Mouse (Mus musculus) thymus, postnatal 25 days (tissue): ENCODE data around the gene Ssbp3.

ENCODE experiments used
- DNase-seq: peaks from one replicate; pipeline ENCODE4 v3.0.0; 2022

The Ssbp3 gene

DNA sequence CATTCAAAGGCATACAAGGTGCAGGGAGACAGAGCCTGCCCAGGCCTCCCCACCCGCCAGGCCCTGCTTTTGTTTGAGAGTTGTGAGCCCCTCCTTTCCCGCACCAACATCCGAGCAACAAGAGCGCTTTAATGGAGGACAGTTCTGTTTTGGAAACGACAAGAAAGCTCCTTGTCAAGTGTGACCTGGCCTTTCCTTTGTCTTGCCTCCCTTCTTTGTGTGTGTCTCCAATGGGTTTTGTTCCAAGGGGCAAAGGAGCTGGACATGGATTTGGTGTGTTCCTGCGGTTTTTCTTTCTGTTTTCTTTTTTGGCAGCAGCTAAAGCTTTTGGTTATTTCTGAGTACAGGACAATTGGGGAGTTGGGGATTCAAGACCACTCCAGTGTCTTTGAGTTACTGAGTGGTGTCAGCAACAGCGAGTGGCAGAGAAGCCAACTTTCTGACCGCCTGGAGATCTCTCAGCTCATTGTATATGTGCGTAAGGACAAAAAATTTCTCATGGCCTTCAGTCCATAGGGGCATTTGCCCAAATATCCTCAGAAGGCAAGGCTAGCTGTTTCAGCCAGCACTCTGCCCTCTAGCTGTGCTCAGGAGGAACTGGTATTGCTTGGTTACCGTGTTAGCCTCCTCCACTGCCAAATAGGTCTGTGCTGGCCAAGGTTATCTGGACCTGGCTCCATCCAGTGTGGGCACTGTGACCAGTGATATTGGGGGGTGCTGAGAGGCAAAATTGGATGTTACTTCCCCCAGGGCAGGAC, 78.9 kb downstream of the Ssbp3 start:
- DNase-seq: no peak

DNA sequence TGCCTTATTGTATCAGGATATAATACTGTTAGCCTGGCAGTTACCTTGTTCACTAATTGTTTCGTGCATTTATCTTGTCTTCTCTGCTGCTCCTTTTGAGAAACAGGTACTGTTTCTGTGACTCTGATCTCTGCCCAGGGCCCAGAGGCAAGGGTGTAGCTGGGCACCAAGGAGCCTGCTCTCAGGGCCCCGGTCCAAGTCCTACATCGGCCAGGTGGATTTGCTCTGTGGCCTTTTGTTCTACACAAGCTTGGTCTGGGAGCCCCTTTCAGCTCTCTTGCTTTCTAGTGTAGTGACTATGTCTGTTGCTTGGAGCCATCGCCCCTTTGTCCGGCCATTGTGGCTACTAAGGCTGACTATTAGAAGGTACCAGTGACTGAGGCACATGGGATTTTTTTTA, 82.6 kb downstream of the Ssbp3 start:
- no peak for DNase-seq

DNA sequence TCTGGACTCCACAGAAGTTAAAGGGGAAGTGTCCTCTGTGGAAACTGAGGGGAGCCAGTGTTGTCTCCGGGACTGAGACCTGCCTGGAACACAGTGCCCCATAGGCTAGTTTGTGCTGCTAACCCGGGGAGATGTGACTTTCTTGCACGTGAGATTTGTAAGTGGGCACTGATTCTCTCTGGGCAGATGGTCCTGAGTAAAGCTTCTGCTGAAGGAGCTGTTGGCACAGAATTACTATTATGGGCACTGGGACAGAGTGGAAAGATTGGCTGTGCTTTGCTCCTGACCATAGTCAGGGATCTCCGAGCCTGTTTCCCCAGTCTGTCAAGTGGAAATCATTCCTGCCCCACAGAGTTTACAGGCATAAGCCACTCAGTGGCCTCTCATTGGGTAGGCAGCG, 83.8 kb downstream of the Ssbp3 start:
- DNase-seq: no peak

DNA sequence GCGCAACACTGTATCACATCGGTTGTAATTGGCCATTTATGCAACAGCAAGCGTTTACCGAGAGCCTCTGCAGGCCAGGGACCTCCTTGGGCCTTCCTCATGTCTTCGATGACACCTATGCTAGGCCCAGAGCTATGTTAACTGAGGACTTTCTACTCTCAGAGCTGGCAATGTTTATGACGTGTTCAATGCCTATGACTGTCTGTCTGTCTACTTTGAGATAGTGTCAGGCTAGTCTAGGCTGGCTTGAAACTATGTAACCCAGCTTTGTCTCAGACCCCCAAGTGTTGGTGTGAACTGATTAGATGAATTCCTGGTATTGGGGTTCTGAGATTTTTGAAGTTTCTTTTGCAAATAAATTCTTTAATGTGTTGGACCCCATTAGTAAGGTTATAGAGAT, 84.6 kb downstream of the Ssbp3 start:
- DNase-seq: no peak

DNA sequence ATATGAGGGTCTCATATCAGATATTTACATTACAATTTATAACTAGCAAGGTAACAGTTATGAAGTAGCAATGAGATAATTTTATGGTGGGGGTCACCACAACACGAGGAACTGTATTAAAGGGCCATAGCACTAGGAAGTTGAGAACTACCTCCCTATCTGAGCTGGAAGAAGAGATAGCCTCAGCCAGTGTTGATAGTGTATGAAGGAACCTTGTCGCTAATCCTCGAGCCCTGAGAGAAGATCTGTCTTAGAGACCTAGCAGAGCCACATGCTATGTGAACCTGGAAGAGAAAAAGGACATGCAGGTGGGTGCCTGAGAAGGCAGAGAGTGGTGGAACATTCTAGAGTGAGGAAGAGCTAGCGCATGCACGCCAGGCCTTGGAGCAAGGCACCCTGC, 85.0 kb downstream of the Ssbp3 start:
- DNase-seq: no peak

GRCm38 (mm10) chr4:106996305-106997076, 86.0 kb downstream of the Ssbp3 start:
- DNase-seq: peak; percentile 75

GRCm38 (mm10) chr4:107001259-107001810, 90.8 kb downstream of the Ssbp3 start:
- DNase-seq: peak; percentile 28

- DNase-seq: no peak
Observed at GRCm38 (mm10) chr4:107001916-107002488, 91.5 kb downstream of the Ssbp3 start.

- DNase-seq: no peak
Observed at GRCm38 (mm10) chr4:107002517-107003165, 92.1 kb downstream of the Ssbp3 start.

- no peak for DNase-seq
Observed at GRCm38 (mm10) chr4:107003199-107003598, 92.7 kb downstream of the Ssbp3 start.

GRCm38 (mm10) chr4:107003786-107004185, 93.3 kb downstream of the Ssbp3 start:
- DNase-seq: no peak

DNA sequence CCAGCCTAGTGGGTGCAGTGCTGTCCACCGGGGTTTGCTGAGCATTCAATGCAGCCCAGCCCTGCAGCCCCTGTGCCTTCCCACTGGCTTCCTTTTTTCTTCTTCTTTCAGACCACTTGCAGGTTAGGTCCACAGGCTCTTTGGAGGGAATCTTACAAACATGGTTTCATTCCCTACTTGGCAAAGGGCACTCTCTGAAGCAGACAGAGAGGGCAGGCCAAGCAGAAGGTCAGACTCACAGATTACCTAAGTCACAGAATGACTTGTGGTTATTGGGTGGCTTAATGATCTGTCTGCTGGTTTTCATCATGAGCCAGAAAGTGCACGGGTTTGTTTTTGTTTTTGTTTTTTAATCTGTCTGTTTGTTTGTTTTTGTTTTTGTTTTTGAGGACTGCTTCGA, 93.8 kb downstream of the Ssbp3 start:
- no peak for DNase-seq

DNA sequence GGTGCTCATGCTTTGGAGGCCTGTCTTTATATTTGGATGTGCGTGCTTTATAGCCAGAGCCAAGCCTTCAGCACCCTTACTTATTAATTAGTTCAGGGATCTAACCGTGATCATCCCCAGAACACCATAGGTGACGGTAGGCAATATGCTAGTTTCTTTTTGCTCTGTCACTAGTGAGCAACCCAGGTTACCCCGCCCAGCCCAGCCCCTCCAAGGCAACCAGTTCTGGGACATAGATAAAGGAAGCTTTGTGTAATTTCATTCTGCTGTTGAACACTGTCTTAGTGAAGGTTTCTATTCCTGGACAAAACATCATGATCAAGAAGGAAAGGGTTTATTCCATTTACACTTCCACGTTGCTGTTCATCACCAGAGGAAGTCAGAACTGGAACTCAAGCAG, 94.7 kb downstream of the Ssbp3 start:
- DNase-seq: no peak

- DNase-seq: peak; percentile 19
Observed at GRCm38 (mm10) chr4:107006229-107006628, 95.7 kb downstream of the Ssbp3 start.

DNA sequence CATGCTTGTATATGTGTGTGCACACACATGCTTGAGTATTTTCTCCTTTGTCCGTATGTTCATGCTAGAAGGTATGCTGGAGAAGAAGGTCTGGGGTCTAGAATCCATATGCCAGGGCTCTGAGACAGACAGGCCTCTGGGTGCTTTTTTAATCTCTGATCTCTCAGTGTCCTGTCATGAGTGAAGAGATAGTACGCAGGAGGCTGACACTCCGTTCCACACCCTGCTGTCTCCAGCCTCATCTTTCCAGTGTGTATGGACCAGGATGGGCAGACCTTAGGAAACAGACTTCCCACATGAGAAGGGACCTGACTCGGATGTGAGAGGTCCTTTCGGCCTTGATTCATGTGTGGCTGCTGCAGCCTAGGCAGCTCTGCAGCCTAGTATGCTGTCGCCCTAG, 96.3 kb downstream of the Ssbp3 start:
- no peak for DNase-seq

DNA sequence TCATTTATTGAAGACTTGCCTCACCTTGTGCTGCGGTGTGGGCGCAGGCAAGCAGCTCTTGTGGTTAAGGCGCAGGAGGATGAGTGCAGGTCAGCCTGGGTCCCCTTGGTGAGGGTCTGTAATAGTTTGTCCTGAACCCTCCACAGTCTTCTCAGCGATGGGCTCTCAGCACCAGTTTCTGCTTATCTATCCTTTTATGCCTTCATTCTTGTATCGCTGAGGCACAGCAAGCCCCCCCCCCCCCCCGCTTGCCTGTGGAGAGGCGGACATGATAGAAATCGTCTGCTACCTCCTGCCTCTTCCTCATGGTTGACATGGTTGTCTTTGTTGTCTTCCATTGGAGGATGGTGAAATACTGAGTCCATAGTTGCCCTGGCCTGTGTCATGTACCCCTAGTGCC, 96.9 kb downstream of the Ssbp3 start:
- DNase-seq: no peak

- no peak for DNase-seq
Observed at GRCm38 (mm10) chr4:107008161-107008560, 97.7 kb downstream of the Ssbp3 start.

- DNase-seq: no peak
Observed at GRCm38 (mm10) chr4:107009548-107009947, 99.0 kb downstream of the Ssbp3 start.

DNA sequence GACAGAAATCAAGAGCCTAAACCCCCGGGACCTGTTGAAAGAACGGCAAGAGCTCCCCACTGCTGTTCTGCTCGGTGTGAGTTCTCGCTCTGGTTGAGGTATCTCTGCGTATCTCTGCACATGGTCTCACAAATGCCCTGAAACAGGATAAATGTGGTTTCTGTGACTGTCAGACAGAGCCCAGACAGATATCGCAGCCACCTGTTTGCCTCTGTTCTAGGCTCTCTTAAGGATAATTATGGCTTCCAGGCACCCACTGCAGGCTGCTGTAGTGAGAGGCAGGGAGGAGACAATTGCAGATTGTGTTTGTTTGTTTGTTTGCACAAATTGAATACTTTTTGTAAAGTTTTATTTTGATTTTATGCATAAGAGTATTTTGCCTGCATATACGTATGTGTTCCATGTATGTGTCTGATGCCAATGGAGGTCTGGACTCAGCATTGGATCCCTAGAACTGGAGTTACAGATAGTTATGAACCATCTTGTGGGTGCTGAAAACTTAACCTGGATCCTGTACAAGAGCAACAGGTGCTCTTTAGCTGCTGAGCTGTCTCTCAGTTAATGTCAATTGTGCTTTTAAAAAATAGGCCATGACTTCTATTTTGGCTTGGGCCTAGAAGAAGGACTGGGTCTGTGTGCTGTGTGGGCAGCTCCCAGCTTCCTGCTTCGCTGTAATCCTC, 101.0 kb downstream of the Ssbp3 start:
- DNase-seq: peak; percentile 25

- DNase-seq: no peak
Observed at GRCm38 (mm10) chr4:107012005-107012478, 101.5 kb downstream of the Ssbp3 start.

DNA sequence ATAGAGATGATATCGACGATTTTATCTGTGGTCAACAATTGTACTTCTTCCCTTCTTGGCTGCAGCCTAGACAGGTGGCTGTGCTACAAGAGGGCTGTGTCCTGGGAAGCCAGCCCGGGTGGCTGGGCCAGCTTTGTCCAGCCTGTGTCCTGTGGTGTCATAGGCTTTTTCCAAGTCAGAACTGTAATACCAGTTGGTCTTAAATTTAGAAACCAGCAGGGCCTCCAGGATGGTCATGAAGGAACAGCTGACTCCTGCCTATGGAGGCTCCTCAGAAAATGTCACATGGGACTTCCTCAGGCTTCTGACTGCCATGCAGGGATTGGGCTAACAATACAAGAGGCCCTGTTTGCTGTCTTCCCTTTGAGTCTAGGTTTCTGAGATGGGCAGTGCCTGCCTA, 102.1 kb downstream of the Ssbp3 start:
- no peak for DNase-seq

DNA sequence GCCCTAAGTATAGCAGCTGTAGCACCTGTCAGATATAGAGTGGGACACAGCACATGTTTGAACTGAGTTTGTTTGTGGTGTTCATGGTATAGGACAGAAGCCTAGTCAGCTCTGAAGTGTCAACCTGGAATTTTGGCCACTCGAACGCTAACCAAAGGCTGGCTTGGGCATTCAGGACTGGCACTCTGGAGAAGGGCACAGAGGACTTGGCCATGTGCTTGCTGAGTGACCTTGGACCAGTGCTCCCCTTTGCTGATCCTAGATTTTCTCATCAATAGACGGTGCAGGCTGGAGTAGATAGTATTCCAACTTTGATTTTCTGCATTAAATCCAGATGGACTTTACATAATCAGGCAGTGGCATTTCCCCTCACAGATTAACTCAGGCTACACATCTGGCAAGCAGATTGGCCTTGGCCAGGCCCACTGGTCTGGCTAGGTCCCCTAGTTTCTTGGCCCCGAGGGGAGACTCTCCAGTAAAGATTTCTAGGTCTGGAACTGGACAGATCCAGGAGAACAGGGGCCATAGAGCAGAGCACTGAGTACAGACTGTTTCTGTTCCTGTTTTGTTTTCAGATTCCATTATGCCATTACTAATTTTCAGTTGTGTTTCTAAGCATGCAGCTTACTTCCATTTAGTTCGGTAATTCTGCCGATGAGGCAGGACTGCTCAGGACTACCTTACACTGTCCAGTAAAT, 102.8 kb downstream of the Ssbp3 start:
- no peak for DNase-seq
